Mouse (Mus musculus): ENCODE results near the gene Gm28576. TPM values are rescaled to one million over a fixed set of nuclear protein-coding genes. Genes with fewer than 3 reads are reported as not detected.

Gene Gm28576
- not detected in 2 replicates for polyA plus RNA-seq (2012; rRNA removed; ENCODE audit: low replicate concordance)

GRCm38 (mm10) chrY:7722641-7723040 lies at the start of gene Gm28576:
Gene Gm28576, plus strand, starts transcription at chrY:7722941.

Other genes starting within 250 kb of the Gm28576 start
- not detected in 2 replicates for gene Gm20826, start 84.5 kb upstream of the Gm28576 start, polyA plus RNA-seq (2012; rRNA removed; ENCODE audit: low replicate concordance)

All from mammary gland, adult 2 months (tissue).